Mouse (Mus musculus) brain, adult 2 months (tissue): Measurements from ENCODE around the gene Dnah7a.
"Not testable (repeated sequence)": the region's sequence is repeated elsewhere in the genome, so short reads cannot be mapped to it uniquely, and the experiment has no call there.

Source experiments
- DNase-seq: peaks from one replicate; pipeline ENCODE4 v3.0.0; 2011; ENCODE audit warnings: low read depth, low spot score

The Dnah7a gene

DNA sequence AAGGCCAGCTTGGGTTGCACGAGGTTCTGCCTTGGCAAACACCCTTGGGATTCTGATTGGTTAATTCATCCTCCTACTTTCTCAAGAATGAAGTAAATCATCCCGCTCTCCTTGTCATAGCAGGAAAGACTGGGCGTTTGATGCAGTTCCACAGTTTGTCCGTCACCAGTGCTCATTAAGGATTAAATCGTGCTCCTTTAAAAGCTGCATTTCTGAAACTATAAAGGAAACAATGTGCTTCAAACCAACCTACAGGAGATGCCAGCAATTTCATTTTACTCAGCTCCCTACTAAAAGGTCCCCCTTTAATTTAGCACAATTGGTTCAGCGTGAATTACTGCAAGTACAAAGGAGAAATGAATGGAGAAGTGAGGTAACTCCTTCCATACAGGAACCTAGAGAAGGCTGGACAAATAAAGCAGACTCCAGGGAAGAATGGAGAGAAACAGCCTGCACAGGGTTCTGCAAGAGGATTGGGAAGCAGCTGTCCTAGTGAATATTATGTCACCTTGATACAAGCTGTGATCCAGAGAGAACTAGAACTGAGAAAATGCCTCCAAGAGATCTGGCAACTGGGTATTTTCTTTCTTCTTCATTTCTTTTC, 322.4 kb downstream of the Dnah7a start:
- DNase-seq = peak; percentile 4

DNA sequence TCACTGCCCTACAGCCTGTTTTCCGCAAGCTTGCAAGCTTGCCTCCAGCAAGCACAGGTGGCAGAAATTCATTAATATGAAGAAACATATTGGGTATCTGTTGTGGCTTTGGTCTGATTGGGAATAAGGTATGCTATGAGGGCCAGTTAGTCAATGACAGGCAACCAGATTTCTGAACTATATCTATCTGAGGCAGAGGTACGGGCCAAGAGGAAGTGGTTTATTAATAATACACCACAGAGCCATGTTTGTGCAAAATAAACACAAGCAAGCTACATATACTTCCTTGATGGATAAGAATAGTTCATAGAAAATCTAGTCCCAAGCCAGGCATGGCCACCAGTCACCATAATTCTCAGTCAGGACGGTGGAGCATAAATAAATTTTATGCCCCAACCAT, 328.9 kb downstream of the Dnah7a start:
- no peak for DNase-seq

DNA sequence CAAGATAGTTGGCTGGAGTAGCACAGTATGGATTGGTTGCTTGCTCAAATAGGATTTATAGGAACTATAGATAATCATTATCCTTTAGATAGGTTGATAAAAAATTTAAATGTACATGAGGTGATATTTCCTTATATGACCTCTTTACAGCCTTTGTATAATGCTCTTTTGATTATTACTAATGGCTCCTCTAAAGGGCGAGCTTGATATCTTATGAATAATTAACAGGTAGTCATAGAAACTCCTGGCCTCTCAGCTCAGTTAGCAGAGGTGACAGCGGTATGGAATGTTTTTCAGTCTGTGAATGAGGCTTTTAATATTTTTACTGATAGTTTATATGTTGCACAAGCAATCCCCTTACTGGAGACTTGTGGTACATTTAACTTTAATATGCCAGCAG, 330.6 kb downstream of the Dnah7a start:
- DNase-seq = not testable (repeated sequence)

DNA sequence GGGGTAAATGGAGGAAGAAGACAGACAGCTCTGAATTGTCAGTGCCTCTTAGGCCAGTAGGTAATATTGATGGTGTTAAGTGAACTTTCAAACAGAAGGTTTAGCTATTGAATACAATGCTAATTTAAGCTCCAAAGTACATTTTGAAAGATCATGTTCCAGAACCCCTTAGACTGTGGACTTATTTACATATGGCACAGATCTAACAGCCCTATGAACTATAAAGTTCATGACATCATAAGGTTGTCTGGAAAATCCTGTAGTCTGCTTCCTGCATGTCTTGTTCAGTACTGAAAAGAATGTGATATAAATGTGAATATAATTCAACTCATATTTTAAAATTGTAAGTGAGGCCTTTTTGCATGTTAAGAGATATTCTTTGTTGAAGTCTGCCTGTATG, 347.6 kb downstream of the Dnah7a start:
- DNase-seq = no peak

DNA sequence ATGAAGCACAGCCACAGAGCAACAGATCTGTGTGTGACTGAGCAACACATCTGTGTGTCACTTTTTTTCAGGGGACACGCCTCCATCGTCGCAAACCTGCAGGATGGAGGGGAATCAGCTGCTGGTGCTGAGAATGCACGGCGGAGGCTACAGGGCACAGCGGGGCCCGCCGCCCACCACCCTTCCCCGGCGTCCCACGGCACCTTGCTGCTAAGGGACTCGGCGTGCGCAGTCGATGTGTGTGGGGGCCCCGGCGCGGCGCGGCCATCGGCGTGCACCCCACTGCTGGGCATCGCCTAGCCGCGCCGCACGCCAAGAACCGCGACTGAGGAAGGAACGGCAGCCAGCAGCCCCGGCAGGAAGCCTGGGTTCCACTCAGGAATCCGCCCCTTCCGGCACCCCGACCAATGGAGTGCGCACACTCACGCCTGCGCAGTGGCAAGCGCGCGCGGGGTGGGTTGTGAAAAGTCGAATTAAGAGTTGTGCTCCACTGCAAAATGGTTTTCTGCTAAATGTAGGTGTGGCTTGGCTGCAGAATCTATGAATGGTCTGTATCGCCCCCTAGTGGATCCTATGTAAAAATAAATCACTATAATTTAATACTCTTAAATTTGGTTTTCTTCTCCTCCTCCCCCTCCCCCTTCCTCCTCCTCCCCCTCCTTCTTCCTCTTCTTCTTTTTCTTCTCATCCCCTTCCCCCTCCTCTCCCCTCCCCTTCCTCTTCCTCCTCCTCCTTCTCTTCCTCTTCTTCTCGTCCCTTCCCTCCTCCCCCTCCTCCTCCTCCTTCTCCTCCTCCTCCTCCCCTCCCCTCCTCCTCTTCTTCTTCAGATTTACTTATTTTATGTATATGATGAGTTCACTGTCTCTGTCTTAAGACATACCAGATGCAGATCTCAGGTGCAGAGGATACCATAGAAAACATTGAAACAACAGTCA, 354.0 kb downstream of the Dnah7a start, which contains the start of the genes Asdurf, Gm28551 and Asnsd1:
TSS of gene Asdurf (minus strand) at position 293 of the 935 bp plus-strand sequence.
TSS of gene Gm28551 (minus strand) at position 341 of the 935 bp plus-strand sequence.
TSS of gene Asnsd1 (minus strand) at position 426 of the 935 bp plus-strand sequence.
- peak; percentile 98 for DNase-seq
